Mouse (Mus musculus): ENCODE results near the gene Dhx34. TPM values are rescaled to one million over a fixed set of nuclear protein-coding genes. Genes with fewer than 3 reads are reported as not detected.
A peak's percentile ranks its signal among the peaks of the same experiment; 100 is the strongest.
"Not testable (repeated sequence)": the region's sequence is repeated elsewhere in the genome, so short reads cannot be mapped to it uniquely, and the experiment has no call there.

The Dhx34 gene
- polyA plus RNA-seq (2015; fragmentation: Nextera tagmentation; extraction: Ambion mirVana), result 21.3 and 21.5 TPM in 2 replicates

DNA sequence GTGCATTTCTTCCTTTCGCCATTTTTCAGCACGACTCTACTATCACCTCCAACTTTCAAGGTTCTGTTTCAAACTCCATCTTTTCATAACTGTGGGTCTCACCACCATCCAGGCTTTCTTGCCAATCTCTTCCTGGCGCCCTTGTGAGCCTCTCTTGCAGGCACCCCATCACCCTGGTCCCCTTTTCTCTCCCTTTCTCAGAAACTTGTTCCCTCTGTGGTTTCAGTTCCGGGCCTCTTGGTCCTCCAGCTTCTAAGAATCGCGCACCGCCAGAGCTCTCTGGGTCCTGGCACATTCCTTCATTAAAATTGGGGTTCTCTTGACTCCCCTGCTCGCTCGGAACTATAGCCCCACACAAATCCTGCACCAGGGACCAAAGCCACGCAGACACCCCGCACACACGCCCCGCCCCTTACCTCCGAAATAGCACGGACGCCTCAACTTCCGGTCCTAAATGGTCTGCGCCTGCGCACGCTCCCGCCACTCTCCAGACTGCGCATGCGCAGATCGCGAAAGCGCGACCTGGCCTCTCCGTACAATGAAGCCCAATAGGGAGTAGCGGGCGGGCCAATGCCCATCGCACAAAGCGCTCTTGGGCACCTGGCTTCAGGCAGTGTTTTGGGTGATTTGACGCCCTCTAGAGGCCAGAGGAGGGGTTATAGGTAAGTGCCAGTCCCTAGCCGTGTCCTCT, at the start of gene Dhx34:
Gene Dhx34, minus strand, starts transcription at position 456 of the 691 bp plus-strand sequence.
- H3K9ac ChIP-seq (replicated peaks; ENCODE audit: low read length), result peak within 1 kb of the TSS; percentile 89
- no peaks in the 10 kb centered on the region for H3K9me3 ChIP-seq (ENCODE audit: low read length)
- 2% methylated on average over 34 of the region's 34 CpGs for WGBS
- H3K4me2 ChIP-seq (replicated peaks; ENCODE audit: low read depth, low read length), result peak within 1 kb of the TSS; percentile 62
- H3K27ac ChIP-seq (ENCODE audit: low read length), result peak within 1 kb of the TSS; percentile 67
- peaks cover 10% of the 10 kb centered on the region for H3K36me3 ChIP-seq (ENCODE audit: insufficient read depth, low read length)
- peak; percentile 96 for ATAC-seq (ENCODE audit: low FRiP score, low TSS enrichment)
- peaks cover 8% of the 10 kb centered on the region; the same call in 1 of the 2 replicates for H3K4me1 ChIP-seq (ENCODE audit: insufficient read depth, low read length)
- peak within 1 kb of the TSS; percentile 73 for H3K4me3 ChIP-seq (ENCODE audit: low read length)
- no peaks in the 10 kb centered on the region for H3K27me3 ChIP-seq (ENCODE audit: insufficient read depth, low read length)

GRCm38 (mm10) chr7:16271139-16271538, 49.3 kb upstream of the Dhx34 start:
- Histone ChIP-seq H3K9me3 (ENCODE audit: low read length) (no peaks in the 10 kb centered on the region), H3K27ac (ENCODE audit: low read length) (no peak overlapping the region), H3K4me2 (replicated peaks; ENCODE audit: low read depth, low read length) (no peak overlapping the region), H3K36me3 (ENCODE audit: insufficient read depth, low read length) (peaks cover 11% of the 10 kb centered on the region), H3K4me1 (ENCODE audit: insufficient read depth, low read length) (peaks cover 19% of the 10 kb centered on the region), H3K4me3 (ENCODE audit: low read length) (no peak overlapping the region), H3K27me3 (ENCODE audit: insufficient read depth, low read length) (no peaks in the 10 kb centered on the region), H3K9ac (replicated peaks; ENCODE audit: low read length) (no peak overlapping the region)
- 71% methylated on average over 1 of the region's 1 CpGs for WGBS
- ATAC-seq (ENCODE audit: low FRiP score, low TSS enrichment), result no peak

DNA sequence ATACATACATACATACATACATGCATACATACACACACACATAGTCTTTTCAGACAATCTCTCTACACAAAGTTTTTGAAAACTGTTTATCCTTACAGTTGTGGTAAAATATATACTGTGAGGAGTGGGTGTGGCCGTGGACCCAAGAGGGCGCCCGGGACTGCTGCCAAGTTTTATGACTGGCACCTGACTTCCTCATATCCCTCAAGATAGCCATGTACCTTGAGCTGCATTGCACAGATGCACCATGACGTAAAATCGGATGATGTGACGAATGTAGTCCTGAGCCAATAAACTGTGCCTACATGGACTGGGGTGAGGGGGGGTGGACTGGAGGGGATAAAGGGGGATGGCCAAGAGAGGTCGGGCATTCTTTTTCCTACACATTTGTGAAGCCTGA, 44.8 kb upstream of the Dhx34 start:
- 87% methylated on average over 7 of the region's 7 CpGs for WGBS
- H3K36me3 ChIP-seq (ENCODE audit: insufficient read depth, low read length); H3K4me3 ChIP-seq (ENCODE audit: low read length); H3K27me3 ChIP-seq (ENCODE audit: insufficient read depth, low read length); ATAC-seq (ENCODE audit: low FRiP score, low TSS enrichment); H3K4me1 ChIP-seq (ENCODE audit: insufficient read depth, low read length); H3K4me2 ChIP-seq (replicated peaks; ENCODE audit: low read depth, low read length); H3K9me3 ChIP-seq (ENCODE audit: low read length); H3K27ac ChIP-seq (ENCODE audit: low read length); H3K9ac ChIP-seq (replicated peaks; ENCODE audit: low read length): not testable (repeated sequence)

- Histone ChIP-seq H3K9ac (replicated peaks; ENCODE audit: low read length) (no peak overlapping the region), H3K4me1 (ENCODE audit: insufficient read depth, low read length) (no peaks in the 10 kb centered on the region), H3K27ac (ENCODE audit: low read length) (no peak overlapping the region), H3K4me3 (ENCODE audit: low read length) (no peak overlapping the region), H3K4me2 (replicated peaks; ENCODE audit: low read depth, low read length) (no peak overlapping the region), H3K9me3 (ENCODE audit: low read length) (peaks cover 7% of the 10 kb centered on the region; the same call in 1 of the 2 replicates), H3K27me3 (ENCODE audit: insufficient read depth, low read length) (no peaks in the 10 kb centered on the region), H3K36me3 (ENCODE audit: insufficient read depth, low read length) (no peaks in the 10 kb centered on the region)
- no peak for ATAC-seq (ENCODE audit: low FRiP score, low TSS enrichment)
- WGBS, result 87% methylated on average over 11 of the region's 11 CpGs
These were observed 44.0 kb upstream of the Dhx34 start for GRCm38 (mm10) chr7:16265856-16266255.

GRCm38 (mm10) chr7:16263843-16264242, 42.0 kb upstream of the Dhx34 start:
- no peaks in the 10 kb centered on the region for H3K4me1 ChIP-seq (ENCODE audit: insufficient read depth, low read length)

GRCm38 (mm10) chr7:16263015-16263787, 41.4 kb upstream of the Dhx34 start:
- H3K9ac ChIP-seq (replicated peaks; ENCODE audit: low read length), result no peak overlapping the region
- H3K4me3 ChIP-seq (ENCODE audit: low read length), result no peak overlapping the region
- H3K36me3 ChIP-seq (ENCODE audit: insufficient read depth, low read length), result no peaks in the 10 kb centered on the region
- 27% methylated on average over 8 of the region's 8 CpGs for WGBS
- H3K4me1 ChIP-seq (ENCODE audit: insufficient read depth, low read length), result no peaks in the 10 kb centered on the region
- no peak for ATAC-seq (ENCODE audit: low FRiP score, low TSS enrichment)
- H3K27ac ChIP-seq (ENCODE audit: low read length), result no peak overlapping the region
- no peak overlapping the region for H3K4me2 ChIP-seq (replicated peaks; ENCODE audit: low read depth, low read length)
- H3K27me3 ChIP-seq (ENCODE audit: insufficient read depth, low read length), result no peaks in the 10 kb centered on the region
- H3K9me3 ChIP-seq (ENCODE audit: low read length), result peaks cover 7% of the 10 kb centered on the region; the same call in 1 of the 2 replicates

More at GRCm38 (mm10) chr7:16263843-16264242, 42.0 kb upstream of the Dhx34 start:
- 83% methylated on average over 5 of the region's 5 CpGs for WGBS
- Histone ChIP-seq H3K4me2 (replicated peaks; ENCODE audit: low read depth, low read length) (no peak overlapping the region), H3K9me3 (ENCODE audit: low read length) (peaks cover 7% of the 10 kb centered on the region; the same call in 1 of the 2 replicates), H3K4me3 (ENCODE audit: low read length) (no peak overlapping the region), H3K27ac (ENCODE audit: low read length) (no peak overlapping the region), H3K27me3 (ENCODE audit: insufficient read depth, low read length) (no peaks in the 10 kb centered on the region), H3K9ac (replicated peaks; ENCODE audit: low read length) (no peak overlapping the region), H3K36me3 (ENCODE audit: insufficient read depth, low read length) (no peaks in the 10 kb centered on the region)
- ATAC-seq (ENCODE audit: low FRiP score, low TSS enrichment), result no peak

GRCm38 (mm10) chr7:16261097-16261496, 39.3 kb upstream of the Dhx34 start:
- Histone ChIP-seq H3K9me3 (ENCODE audit: low read length) (peaks cover 7% of the 10 kb centered on the region; the same call in 1 of the 2 replicates), H3K36me3 (ENCODE audit: insufficient read depth, low read length) (no peaks in the 10 kb centered on the region), H3K27me3 (ENCODE audit: insufficient read depth, low read length) (no peaks in the 10 kb centered on the region), H3K4me2 (replicated peaks; ENCODE audit: low read depth, low read length) (no peak overlapping the region), H3K27ac (ENCODE audit: low read length) (no peak overlapping the region), H3K4me3 (ENCODE audit: low read length) (no peak overlapping the region), H3K4me1 (ENCODE audit: insufficient read depth, low read length) (no peaks in the 10 kb centered on the region), H3K9ac (replicated peaks; ENCODE audit: low read length) (no peak overlapping the region)
- 79% methylated on average over 1 of the region's 1 CpGs for WGBS
- no peak for ATAC-seq (ENCODE audit: low FRiP score, low TSS enrichment)

GRCm38 (mm10) chr7:16259110-16259590, 37.3 kb upstream of the Dhx34 start, which contains the start of gene C5ar1:
Gene C5ar1, minus strand, starts transcription at chr7:16259540.
- H3K27me3 ChIP-seq (ENCODE audit: insufficient read depth, low read length), result no peaks in the 10 kb centered on the region
- WGBS, result 86% methylated on average over 5 of the region's 5 CpGs
- no peak within 1 kb of the TSS for H3K4me3 ChIP-seq (ENCODE audit: low read length)
- H3K9me3 ChIP-seq (ENCODE audit: low read length), result no peaks in the 10 kb centered on the region
- no peak within 1 kb of the TSS for H3K4me2 ChIP-seq (replicated peaks; ENCODE audit: low read depth, low read length)
- no peak for ATAC-seq (ENCODE audit: low FRiP score, low TSS enrichment)
- no peak within 1 kb of the TSS for H3K9ac ChIP-seq (replicated peaks; ENCODE audit: low read length)
- no peak within 1 kb of the TSS for H3K27ac ChIP-seq (ENCODE audit: low read length)
- no peaks in the 10 kb centered on the region for H3K4me1 ChIP-seq (ENCODE audit: insufficient read depth, low read length)
- H3K36me3 ChIP-seq (ENCODE audit: insufficient read depth, low read length), result no peaks in the 10 kb centered on the region

- Histone ChIP-seq H3K4me2 (replicated peaks; ENCODE audit: low read depth, low read length) (no peak overlapping the region), H3K4me1 (ENCODE audit: insufficient read depth, low read length) (no peaks in the 10 kb centered on the region), H3K9me3 (ENCODE audit: low read length) (no peaks in the 10 kb centered on the region), H3K36me3 (ENCODE audit: insufficient read depth, low read length) (no peaks in the 10 kb centered on the region), H3K4me3 (ENCODE audit: low read length) (no peak overlapping the region), H3K27me3 (ENCODE audit: insufficient read depth, low read length) (no peaks in the 10 kb centered on the region), H3K9ac (replicated peaks; ENCODE audit: low read length) (no peak overlapping the region), H3K27ac (ENCODE audit: low read length) (no peak overlapping the region)
- WGBS, result 85% methylated on average over 11 of the region's 11 CpGs
- no peak for ATAC-seq (ENCODE audit: low FRiP score, low TSS enrichment)
These were observed 36.0 kb upstream of the Dhx34 start for GRCm38 (mm10) chr7:16257830-16258229.
